Mouse (Mus musculus) kidney, postnatal 36 days (tissue): Measurements from ENCODE around the gene Tmco5b.

Source experiments
- DNase-seq, 2 experiments: peaks; one replicate each; pipeline ENCODE4 v3.0.0; 2021 to 2022; ENCODE audit warnings: mixed read lengths in 2 of 2

Gene Tmco5b

DNA sequence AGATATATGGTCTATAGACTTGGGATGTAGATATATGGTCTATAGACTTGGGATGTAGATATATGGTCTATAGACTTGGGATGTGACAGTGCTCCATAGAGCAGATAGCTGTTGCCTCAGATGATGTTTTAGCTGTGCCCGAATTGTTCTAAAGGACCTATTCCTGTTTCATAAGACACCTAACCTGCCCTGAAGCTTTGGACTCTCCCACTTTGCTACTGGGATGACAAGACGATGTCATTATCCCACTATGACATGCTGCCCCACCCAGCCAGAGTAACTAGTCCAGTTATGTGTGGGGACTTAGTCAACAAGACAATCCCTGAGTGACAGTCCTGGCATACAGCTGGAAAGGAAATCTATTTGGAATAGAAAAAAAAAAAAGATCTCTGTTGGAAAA, at the start of gene Tmco5b:
Tmco5b (plus strand) TSS at position 301 of the 400 bp plus-strand sequence.
- no peak for DNase-seq

DNA sequence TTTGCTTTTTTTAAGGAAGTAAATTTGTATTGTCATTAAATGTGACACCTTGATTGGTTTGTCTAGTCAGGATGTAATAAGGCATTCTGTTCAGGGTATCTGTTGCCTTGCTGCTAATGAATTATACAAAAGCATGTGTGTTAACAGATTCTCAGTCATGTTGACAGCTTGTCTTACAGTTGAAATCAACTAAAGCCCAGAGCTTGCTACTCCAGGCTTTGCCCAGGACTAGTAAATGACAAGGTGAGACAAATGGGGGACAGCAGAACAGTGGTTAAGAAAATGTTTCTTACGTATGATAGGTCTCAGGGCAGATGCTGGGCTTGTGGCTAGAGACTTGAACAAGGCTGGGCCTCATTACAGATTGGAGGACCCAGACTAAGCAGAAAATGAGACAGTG, 48.5 kb upstream of the Tmco5b start:
- no peak for DNase-seq

DNA sequence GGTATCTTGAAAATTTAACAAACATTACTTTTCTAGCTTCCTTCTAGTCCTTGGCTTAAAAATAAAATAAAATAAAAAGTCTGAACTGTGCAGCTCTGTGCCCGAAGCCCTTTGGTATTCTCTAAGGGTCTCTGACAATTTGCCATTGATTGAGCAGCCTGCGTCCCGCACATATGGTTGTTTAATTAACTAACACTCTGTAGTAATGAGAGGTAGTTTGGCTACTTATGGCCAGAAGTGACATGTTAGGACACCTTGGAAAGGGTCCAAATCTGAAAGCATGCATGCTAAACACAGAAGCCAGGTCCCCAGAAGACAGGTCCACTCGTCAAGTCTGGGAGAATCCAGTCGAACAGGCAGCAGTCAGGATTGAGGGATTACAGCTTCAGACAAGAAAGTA, 46.7 kb upstream of the Tmco5b start:
- DNase-seq: no peak

DNA sequence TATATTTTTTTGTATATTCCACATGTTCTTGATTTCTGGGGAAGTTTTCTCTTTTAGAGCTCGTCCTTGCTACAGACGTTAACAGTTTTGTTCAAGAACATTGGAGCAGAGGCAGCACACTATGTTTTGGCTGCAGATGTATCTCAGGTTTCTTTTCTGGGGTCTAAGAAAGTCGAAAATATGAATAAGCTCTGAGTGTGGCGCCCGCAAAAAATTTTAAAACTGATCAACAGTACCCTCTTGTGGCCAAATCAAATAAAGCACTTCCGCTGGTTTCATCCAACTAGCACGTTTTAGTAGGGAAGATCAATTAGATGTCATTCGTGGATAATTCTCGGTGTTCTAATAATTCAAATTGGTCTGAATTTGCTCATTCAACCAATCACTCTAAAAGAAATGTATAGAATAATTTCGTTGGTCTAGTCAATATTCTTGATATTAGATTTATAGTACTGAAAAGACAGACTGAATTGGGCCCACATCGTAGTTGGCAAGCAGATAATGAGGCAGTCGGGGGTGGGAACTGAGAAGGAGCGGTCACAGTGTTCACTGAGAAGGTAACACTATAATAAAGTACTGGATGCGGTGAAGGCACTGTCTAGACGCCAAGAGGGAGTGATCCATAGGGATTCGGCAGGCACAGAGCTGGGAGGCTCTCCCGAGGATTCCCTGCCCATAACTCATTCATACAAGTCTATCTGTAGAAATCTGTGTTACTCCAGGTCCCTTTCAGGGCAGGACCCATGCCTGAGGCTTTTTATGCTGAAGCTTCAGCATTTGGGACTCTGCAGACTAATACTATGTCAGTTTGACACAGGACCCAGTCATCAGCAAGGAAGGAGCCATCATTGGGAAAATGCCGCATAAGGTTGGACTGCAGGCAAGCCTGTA, 17.1 kb downstream of the Tmco5b start:
- DNase-seq: peak in 1 of 2 experiments; percentile 32

DNA sequence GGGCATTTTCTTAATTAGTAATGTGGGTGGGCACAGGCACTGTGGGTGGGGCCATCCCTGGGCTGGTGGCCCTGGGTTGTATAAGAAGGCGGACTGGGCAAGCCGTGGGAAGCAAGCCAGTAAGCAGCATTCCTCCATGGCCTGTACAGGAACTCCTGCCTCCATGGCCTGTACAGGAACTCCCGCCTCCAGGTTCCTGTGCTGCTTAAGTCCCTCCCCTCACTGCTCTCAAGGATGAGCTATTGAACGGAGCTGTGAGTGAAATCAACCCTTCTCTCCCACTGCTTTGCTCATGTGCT, 17.7 kb downstream of the Tmco5b start:
- no peak for DNase-seq

DNA sequence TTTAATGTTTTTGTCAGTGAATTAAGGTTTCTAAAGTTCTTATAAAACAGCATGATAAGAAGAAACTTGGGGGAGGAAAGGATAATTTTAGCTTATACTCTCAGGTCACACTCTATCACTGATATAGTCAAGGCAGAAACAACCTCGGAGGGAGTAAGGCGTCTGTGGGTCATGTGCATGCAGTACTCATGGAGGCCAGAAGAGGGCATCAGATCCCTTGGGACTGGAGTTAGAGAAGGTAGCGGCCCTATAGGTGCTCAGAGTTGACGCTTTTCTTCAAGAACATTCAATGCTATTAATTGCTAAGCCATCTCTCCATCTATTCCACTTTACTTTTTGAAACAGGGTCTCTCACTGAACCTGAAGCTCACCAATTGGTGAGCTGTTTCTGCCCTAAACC, 19.8 kb downstream of the Tmco5b start:
- peak; percentile 78 to 90 for DNase-seq

DNA sequence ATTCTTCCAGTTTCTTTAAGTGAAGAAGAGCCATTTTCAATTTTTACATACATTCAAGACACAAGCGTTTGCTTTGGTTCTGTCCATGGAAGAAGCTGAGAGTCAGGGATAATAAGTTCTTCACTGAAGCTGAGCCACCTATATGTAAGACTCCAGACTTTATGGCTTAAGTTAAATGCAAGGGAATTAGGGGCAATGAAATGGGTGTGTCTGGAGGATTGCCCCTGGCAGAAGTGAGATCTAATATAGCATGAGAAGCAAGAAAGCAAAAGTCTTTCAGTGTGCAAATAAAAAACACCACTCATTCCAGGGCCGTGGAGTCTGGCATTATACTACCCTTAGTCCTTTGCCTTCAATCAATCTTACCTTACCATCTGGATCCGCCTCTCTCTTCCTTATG, 25.7 kb downstream of the Tmco5b start:
- DNase-seq: no peak

DNA sequence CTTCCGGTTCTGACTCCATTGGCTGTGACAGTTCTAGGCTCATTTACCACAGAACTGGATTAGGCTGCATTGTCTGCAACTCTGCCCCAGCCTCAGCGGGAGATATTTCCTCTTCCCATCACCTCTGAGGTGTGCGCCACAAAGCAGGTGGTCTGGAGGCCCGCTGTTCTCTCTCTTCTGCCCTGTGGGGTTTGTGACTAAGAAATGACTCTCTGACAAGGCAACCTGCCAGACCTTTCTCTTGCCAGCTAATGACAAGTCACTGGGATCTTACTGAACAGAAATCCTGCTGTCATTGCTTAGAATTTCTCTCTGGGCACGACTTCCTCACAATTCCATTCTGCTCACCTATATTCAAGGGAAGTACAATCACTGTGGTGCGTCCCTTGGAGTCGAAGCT, 37.5 kb downstream of the Tmco5b start:
- DNase-seq: no peak

DNA sequence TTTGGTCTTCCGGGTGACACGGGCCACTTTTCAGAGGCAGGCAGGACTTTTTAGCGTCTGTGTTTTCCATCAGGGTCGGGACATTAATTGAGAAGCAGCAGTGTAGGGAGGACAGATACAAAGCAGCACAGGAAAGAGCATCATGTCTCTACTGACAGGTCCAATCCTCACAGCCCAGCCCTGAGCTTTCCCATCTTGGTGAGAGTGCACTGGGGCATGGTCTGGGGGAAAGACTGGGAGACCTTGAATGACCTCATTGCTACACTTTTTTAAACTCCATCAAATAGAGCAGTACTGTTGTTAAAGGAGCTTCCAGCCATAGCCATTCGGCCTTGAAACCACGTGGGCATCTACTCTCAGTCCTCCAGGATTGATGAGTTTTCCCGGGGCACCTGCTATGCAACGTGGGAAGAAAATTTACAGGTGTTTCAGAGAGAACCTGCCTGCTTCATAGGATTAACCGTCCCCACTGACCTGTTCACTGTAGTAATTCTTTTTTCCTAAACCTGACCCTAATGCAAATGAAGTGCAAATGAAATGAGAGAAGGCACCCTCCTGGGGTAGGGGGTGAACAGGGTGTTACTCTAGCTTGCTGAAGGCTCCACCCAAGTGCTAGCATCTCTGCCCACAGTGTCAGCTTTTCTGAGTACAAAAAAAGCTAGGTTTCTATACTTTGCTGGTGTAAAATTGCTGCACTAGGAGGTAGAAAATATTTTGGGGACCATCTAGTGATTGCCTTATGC, 48.4 kb downstream of the Tmco5b start:
- DNase-seq: no peak

DNA sequence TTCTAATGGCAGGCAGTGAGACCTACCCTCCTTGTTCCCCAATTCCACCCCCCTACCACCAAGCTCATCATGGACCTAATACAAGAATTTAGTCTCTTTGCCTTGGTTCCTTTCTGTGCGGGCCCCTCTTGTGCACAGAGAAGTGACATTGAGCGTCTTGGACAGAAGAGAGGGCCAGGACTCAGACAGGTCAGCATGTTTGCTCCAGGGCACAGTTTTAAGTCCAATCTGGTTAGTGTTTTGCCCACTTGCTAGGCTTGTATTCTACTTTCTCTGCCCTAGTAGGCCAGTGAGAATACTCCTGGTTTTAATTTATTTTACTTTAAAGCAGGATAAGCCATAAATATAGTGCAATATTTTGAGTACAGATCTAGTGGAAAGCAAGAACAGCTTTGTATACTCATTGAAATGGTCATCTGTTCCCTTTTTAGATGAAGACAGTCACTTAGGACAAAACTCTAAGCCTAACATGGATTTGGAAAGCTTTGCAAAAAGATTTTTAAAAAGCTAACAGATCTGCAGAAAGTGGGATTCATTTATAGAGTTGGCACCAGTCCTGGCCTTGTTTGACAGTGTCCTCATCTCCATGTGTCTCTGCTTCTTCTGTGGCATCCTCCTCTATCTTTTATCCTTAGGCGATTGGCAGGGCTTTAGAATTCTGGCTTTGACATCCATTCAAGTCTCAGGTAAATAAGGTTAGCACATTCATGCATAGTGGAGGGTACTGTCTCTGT, 50.2 kb downstream of the Tmco5b start:
- DNase-seq: peak; percentile 43 to 57

DNA sequence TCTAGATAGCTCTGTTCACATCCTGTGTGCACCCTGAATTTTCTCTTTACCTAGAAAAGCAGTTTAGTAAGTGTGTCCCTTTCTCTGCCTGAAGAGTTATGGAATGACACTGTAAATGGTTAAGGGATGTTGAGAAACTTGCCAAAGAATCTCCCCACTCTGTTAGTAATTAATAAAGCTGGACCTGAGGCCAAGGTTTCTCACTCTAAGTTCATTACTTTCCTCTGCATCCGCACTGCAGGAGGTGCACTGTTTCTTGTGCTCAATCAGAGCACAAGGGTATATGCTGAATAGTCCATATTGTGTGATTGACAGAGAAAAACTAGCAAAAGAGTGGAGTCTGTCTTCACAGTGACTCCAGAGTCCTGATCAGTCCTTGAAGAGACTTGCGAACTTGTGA, 59.0 kb downstream of the Tmco5b start:
- DNase-seq: peak; percentile 41 to 76
